Mouse (Mus musculus): ENCODE data around the gene Snx29. TPM values are rescaled to one million over a fixed set of nuclear protein-coding genes. Genes with fewer than 3 reads are reported as not detected.

Gene Snx29
- total and polyA plus RNA-seq, 3 experiments, result 1.2 to 3.2 (median 3.1) TPM

- Histone ChIP-seq H3K27me3 (replicated peaks) (no peaks in the 10 kb centered on the region), H3K9ac (ENCODE audit: insufficient read depth, low read depth) (no peak overlapping the region), H3K27ac (ENCODE audit: insufficient read depth, low read depth) (no peak overlapping the region), H3K4me3 (replicated peaks in 1 of 3; ENCODE audit: low read depth in 2 of 3, low read length in 2 of 3, poor library complexity in 1 of 3) (no peak overlapping the region), H3K79me2 (replicated peaks; ENCODE audit: control insufficient read depth, extremely low read depth, insufficient read depth, poor library complexity, severe bottlenecking) (no peaks in the 10 kb centered on the region), H3K4me2 (ENCODE audit: insufficient read depth, low read depth, poor library complexity, severe bottlenecking) (no peak overlapping the region), H3K9me3 (replicated peaks; ENCODE audit: low read length) (no peaks in the 10 kb centered on the region), H3K36me3 (replicated peaks in 1 of 2; ENCODE audit: control insufficient read depth in 1 of 2, insufficient read depth in 1 of 2, low read length in 1 of 2) (no peaks in the 10 kb centered on the region), H3K4me1 (ENCODE audit: control insufficient read depth in 1 of 2, insufficient read depth in 2 of 2) (peaks cover 0 to 14% of the 10 kb centered on the region in 2 experiments; a peak in 2 of 4 replicates)
- in situ Hi-C loops (cut with MboI; ENCODE audit: low pct_ligation_motif_present, low pct_unique_long_range_greater_than_20kb, low sequenced_read_pairs) (no loop called here), dilution Hi-C loops (cut with MboI; ENCODE audit: extremely low pct_ligation_motif_present, extremely low pct_unique_long_range_greater_than_20kb, low sequenced_read_pairs) (no loop called here)
- DNase-seq (ENCODE audit: extremely low read depth), result no peak
- TF ChIP-seq SIN3A (IDR thresholded peaks at IDR 0.05; ENCODE audit: low read length), result no peak
Measured at GRCm38 (mm10) chr16:11728131-11728530, 405.4 kb downstream of the Snx29 start.

GRCm38 (mm10) chr16:11728627-11729026, 405.9 kb downstream of the Snx29 start:
- Histone ChIP-seq H3K4me3 (replicated peaks in 1 of 3; ENCODE audit: low read depth in 2 of 3, low read length in 2 of 3, poor library complexity in 1 of 3) (no peak overlapping the region), H3K9ac (ENCODE audit: insufficient read depth, low read depth) (no peak overlapping the region), H3K9me3 (replicated peaks; ENCODE audit: low read length) (no peaks in the 10 kb centered on the region), H3K4me1 (ENCODE audit: control insufficient read depth in 1 of 2, insufficient read depth in 2 of 2) (peaks cover 0 to 14% of the 10 kb centered on the region in 2 experiments; a peak in 2 of 4 replicates), H3K27ac (ENCODE audit: insufficient read depth, low read depth) (no peak overlapping the region), H3K36me3 (replicated peaks in 1 of 2; ENCODE audit: control insufficient read depth in 1 of 2, insufficient read depth in 1 of 2, low read length in 1 of 2) (no peaks in the 10 kb centered on the region), H3K79me2 (replicated peaks; ENCODE audit: control insufficient read depth, extremely low read depth, insufficient read depth, poor library complexity, severe bottlenecking) (no peaks in the 10 kb centered on the region), H3K4me2 (ENCODE audit: insufficient read depth, low read depth, poor library complexity, severe bottlenecking) (no peak overlapping the region), H3K27me3 (replicated peaks) (no peaks in the 10 kb centered on the region)
- in situ Hi-C loops (cut with MboI; ENCODE audit: low pct_ligation_motif_present, low pct_unique_long_range_greater_than_20kb, low sequenced_read_pairs), result no loop called here
- DNase-seq (ENCODE audit: extremely low read depth), result no peak
- dilution Hi-C loops (cut with MboI; ENCODE audit: extremely low pct_ligation_motif_present, extremely low pct_unique_long_range_greater_than_20kb, low sequenced_read_pairs), result no loop called here
- TF ChIP-seq GABPA (IDR thresholded peaks at IDR 0.05; ENCODE audit: insufficient replicate concordance, low read depth, low read length) (no peak), HCFC1 (IDR thresholded peaks at IDR 0.05; ENCODE audit: low read depth, low read length) (no peak), JUN (IDR thresholded peaks at IDR 0.05; ENCODE audit: insufficient read depth, low read depth, low read length) (no peak), JUND (conservative IDR thresholded peaks at IDR 0.05; ENCODE audit: low read depth, low read length) (no peak), MEF2A (IDR thresholded peaks at IDR 0.05; ENCODE audit: borderline replicate concordance, low read depth, low read length) (no peak), MXI1 (IDR thresholded peaks at IDR 0.05; ENCODE audit: low read depth, low read length) (no peak), MAFK (IDR thresholded peaks at IDR 0.05; ENCODE audit: insufficient replicate concordance, low read length) (no peak), KAT2A (IDR thresholded peaks at IDR 0.05; ENCODE audit: insufficient replicate concordance, low read length) (no peak), CHD2 (IDR thresholded peaks at IDR 0.05; ENCODE audit: low read length) (no peak), POLR2A (IDR thresholded peaks at IDR 0.05; ENCODE audit: low read depth, low read length) (no peak), MAZ (IDR thresholded peaks at IDR 0.05; ENCODE audit: low read depth, low read length) (no peak), NRF1 (IDR thresholded peaks at IDR 0.05; ENCODE audit: low read depth, low read length) (no peak), ZNF384 (IDR thresholded peaks at IDR 0.05; ENCODE audit: low read depth, low read length) (no peak), USF1 (IDR thresholded peaks at IDR 0.05; ENCODE audit: low read depth, low read length) (no peak)

All from CH12.LX (cell line).